Mouse (Mus musculus): Measurements from ENCODE around the gene Tenm2. TPM values are rescaled to one million over a fixed set of nuclear protein-coding genes. Genes with fewer than 3 reads are reported as not detected.

Tenm2 gene
- polyA plus RNA-seq, 1 experiment from 2014 or later = 0.06 TPM

DNA sequence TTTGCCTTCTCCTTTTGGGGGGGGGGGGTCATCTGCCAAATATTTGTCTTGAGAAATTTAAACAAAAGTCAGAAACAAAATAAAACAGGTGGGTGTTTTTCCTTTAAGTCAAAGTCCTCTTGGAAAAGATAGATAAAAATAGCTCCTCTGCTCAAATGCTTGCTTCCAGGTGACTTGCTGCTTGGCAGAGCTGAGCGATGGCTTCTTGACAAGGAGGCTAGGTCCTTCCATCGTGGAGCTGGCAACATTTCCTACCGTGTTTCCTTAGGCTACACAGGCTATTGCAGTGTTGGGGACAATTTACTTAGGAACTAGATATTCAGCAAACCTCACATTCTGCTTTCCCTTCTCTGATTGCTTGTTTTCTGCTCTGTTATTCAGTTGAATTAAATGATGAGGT is 342.7 kb downstream of the Tenm2 start:
- no peak for TF ChIP-seq CTCF (IDR thresholded peaks at IDR 0.05)
- ATAC-seq (no peak), DNase-seq (ENCODE audit: low read depth, low spot score) (no peak)
- ChIA-PET CTCF (no interaction called here), POLR2A (interaction anchor here (0.7 kb wide), 1 partner anchor 831 kb away, joined by 4 read pairs; no protein-coding TSS in a partner anchor)
- no peaks in the 10 kb centered on the region for H3K27me3 ChIP-seq
- in situ Hi-C loops (cut with MboI; ENCODE audit: low pct_unique_long_range_greater_than_20kb) = no loop called here

DNA sequence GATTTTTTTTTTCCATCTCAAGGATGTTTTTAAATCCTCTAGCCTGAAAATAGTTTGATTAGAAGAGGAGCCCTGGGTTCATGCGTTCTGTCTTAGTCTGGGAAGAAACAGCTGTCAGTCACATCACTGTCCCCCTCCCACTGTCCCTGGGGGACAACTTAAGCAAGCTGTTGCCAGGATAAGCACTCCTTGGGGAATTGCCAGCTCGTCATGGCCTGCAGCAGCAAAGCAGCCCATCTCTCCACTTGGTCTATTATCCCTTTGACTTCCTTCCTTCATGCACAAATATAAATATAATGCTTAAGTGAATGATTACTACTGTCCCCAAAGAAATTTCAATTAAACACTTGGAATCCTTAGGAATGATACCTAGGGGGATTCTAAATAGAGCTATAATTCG is 344.7 kb downstream of the Tenm2 start:
- ATAC-seq (no peak), DNase-seq (ENCODE audit: low read depth, low spot score) (no peak)
- H3K27me3 ChIP-seq = peaks cover 9% of the 10 kb centered on the region
- in situ Hi-C loops (cut with MboI; ENCODE audit: low pct_unique_long_range_greater_than_20kb) = no loop called here
- POLR2A ChIA-PET = no interaction called here
- no peak for TF ChIP-seq CTCF (IDR thresholded peaks at IDR 0.05)
- CTCF ChIA-PET = no interaction called here

DNA sequence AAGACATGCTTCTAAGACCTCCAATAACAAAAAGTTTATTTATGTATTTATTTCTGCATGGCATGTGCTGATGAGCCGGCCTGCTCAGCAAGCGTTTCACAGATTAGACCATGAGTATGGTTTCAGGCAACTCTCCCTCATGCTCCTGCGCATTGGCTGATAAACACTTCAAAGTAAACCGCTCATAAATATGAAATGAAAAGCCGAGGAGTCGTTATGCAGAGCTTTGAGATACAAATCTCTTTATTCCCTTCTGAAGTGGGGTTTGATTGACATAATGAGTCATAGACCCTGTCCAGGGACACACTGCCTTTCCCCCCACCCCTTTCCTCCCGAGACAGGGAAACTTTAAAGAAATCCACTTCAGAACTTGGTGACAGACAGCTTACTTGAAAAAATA is 348.3 kb downstream of the Tenm2 start:
- TF ChIP-seq CTCF (IDR thresholded peaks at IDR 0.05) = no peak
- CTCF ChIA-PET = interaction anchor here (1.0 kb wide), 1 partner anchor 9 kb away, joined by 3 read pairs; no protein-coding TSS in a partner anchor
- ATAC-seq (no peak), DNase-seq (ENCODE audit: low read depth, low spot score) (no peak)
- POLR2A ChIA-PET = no interaction called here
- peaks cover 9% of the 10 kb centered on the region for H3K27me3 ChIP-seq
- in situ Hi-C loops (cut with MboI; ENCODE audit: low pct_unique_long_range_greater_than_20kb) = no loop called here

DNA sequence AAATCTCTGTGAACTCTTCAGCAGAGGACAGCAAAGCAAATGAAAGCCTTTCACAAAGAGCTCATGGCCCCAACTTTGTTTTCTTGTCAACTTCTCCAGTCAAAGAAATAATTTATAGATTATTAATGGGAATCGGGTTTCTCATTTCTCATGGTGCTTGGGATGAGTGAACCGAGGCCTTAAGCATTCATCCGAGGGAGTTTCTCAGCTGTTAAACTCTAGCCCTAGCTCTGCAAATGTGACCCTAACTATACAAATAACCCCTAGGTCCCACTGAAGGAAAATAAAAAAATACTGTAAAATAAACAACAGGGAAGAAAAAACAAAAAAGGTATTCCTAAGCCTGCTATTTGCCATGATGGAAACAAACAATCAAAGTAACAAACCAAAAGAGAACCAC is 349.6 kb downstream of the Tenm2 start:
- in situ Hi-C loops (cut with MboI; ENCODE audit: low pct_unique_long_range_greater_than_20kb) = no loop called here
- no peak for TF ChIP-seq CTCF (IDR thresholded peaks at IDR 0.05)
- ATAC-seq = no peak
- POLR2A ChIA-PET = no interaction called here
- CTCF ChIA-PET = no interaction called here
- no peak for DNase-seq (ENCODE audit: low read depth, low spot score)
- peaks cover 9% of the 10 kb centered on the region for H3K27me3 ChIP-seq

DNA sequence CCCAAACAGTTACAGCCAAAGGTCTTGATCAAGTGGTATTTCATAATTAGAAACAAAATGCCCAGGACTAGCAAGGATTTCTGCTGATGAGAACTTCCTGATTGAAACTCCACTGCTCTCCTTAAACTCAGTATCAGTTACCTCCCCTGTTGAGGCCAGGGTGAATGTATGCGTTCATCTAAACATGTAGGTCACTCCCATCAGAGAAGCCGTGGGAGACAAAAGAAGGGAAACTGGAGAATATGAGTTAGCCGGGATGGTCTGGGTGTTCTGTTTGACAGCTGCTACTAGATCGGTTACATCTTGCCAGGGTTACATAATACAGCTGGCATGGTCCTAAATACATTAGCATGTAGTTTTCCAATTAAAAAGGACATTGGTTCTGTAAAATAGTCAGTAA is 362.8 kb downstream of the Tenm2 start:
- no peak for TF ChIP-seq CTCF (IDR thresholded peaks at IDR 0.05)
- ATAC-seq (no peak), DNase-seq (ENCODE audit: low read depth, low spot score) (no peak)
- ChIA-PET POLR2A (no interaction called here), CTCF (interaction anchor here (0.9 kb wide), 1 partner anchor 668 kb away, joined by 3 read pairs; no protein-coding TSS in a partner anchor)
- no peaks in the 10 kb centered on the region for H3K27me3 ChIP-seq
- in situ Hi-C loops (cut with MboI; ENCODE audit: low pct_unique_long_range_greater_than_20kb) = no loop called here

DNA sequence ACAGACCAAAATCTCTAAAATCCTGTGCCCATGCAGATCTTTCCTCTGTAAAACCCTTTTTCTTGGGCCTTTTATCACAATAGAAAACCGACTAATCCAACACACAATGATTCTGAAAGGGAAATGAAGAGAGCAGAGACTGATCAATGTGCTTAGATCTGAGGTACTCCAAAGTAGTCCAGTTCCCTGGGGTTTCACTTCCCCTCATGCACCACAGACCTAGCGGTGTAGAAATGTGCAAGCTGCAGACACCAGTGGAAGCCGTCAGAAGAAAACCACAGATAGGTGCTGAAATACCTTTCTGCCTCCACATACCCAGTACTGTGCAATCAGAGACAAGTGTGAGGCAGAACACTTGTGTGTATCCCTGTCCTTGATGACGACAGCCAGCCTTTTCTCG is 365.2 kb downstream of the Tenm2 start:
- in situ Hi-C loops (cut with MboI; ENCODE audit: low pct_unique_long_range_greater_than_20kb) = no loop called here
- ChIA-PET CTCF (no interaction called here), POLR2A (no interaction called here)
- TF ChIP-seq CTCF (IDR thresholded peaks at IDR 0.05) = no peak
- no peak for DNase-seq (ENCODE audit: low read depth, low spot score)
- no peaks in the 10 kb centered on the region for H3K27me3 ChIP-seq
- no peak for ATAC-seq

DNA sequence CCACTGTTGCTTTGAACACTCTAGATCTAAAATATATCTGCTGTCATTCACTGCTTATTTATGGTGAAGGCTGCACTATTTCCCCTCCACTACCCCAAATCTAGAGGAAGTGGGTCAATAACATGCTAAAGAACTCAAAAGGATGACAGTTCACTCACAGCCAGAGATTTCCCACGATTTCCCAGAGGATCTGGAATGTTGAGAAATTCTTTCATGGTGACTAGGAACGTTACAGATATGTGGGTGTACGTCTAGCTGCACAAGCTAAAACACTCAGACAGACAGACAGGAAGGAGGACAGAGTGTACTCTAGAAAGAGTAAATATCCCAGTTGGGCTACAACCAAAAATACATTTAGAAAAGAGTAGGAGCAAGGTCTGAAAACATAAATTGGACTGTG is 384.1 kb downstream of the Tenm2 start:
- POLR2A ChIA-PET = no interaction called here
- ATAC-seq = no peak
- no peak for TF ChIP-seq CTCF (IDR thresholded peaks at IDR 0.05)
- DNase-seq (ENCODE audit: low read depth, low spot score) = no peak
- H3K27me3 ChIP-seq = peaks cover 5% of the 10 kb centered on the region
- in situ Hi-C loops (cut with MboI; ENCODE audit: low pct_unique_long_range_greater_than_20kb) = no loop called here
- CTCF ChIA-PET = no interaction called here

DNA sequence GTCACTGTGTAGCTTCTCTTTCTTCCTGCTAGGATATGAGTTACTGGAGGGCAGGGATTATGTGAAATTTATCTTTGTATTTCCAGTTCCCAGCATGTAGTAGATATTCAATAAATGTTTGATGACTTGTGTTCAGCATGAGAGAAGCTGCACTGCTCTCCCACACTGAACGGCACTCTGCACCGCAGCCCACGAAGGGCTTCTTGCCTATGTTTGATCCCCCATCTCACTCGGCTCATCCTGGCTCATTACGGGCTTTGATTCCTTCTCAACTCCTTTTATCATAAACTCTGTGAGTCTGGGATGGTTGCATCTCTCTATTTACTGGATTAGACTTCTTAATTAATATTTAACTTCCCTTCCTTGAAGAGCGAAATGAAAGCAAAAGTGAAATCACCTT is 388.3 kb downstream of the Tenm2 start:
- in situ Hi-C loops (cut with MboI; ENCODE audit: low pct_unique_long_range_greater_than_20kb) = no loop called here
- peaks cover 5% of the 10 kb centered on the region for H3K27me3 ChIP-seq
- no peak for ATAC-seq
- CTCF ChIA-PET = no interaction called here
- TF ChIP-seq CTCF (IDR thresholded peaks at IDR 0.05) = no peak
- no peak for DNase-seq (ENCODE audit: low read depth, low spot score)
- POLR2A ChIA-PET = no interaction called here

DNA sequence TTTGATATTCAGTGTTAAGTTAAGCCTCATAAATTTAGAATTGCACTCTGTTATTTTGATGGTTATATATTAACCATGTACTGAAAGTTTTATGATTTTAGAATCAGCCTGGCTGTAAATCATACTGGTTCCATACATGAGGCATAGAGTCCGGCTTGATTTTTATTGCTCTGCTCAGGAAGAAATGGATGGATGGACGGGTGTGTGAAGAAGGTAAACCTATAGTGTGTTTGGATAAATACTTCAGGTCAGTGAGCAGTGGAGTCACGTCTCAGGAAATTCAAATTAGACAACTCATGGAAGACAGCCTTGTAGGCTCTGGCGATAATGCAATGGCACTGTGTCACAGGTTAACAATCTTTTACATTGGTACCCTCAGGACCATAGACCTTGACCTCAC is 402.9 kb downstream of the Tenm2 start:
- DNase-seq (ENCODE audit: low read depth, low spot score) (no peak), ATAC-seq (no peak)
- ChIA-PET CTCF (no interaction called here), POLR2A (no interaction called here)
- in situ Hi-C loops (cut with MboI; ENCODE audit: low pct_unique_long_range_greater_than_20kb) = no loop called here
- H3K27me3 ChIP-seq = peaks cover 11% of the 10 kb centered on the region
- TF ChIP-seq CTCF (IDR thresholded peaks at IDR 0.05) = no peak

DNA sequence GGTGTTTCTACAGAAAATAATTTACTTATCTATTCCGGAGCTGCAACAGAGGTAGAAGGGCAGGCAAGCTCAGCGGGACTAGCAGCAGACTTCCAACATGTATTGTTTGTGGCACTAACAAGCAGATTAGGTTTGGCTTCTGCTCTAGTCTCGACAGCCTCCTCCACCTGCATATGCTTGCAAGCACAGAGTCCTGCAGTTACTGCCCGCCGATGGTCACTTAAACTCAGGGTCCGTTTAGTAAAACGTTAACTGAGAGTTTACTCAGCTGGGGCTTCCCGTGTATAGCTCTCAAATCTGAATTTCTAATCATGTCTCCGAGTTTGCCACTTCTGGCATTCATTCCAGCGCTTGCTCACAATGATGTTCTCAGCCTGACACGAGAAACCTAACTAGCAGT is 404.3 kb downstream of the Tenm2 start:
- ATAC-seq = no peak
- CTCF ChIA-PET = no interaction called here
- in situ Hi-C loops (cut with MboI; ENCODE audit: low pct_unique_long_range_greater_than_20kb) = no loop called here
- no peak for TF ChIP-seq CTCF (IDR thresholded peaks at IDR 0.05)
- POLR2A ChIA-PET = no interaction called here
- H3K27me3 ChIP-seq = peaks cover 11% of the 10 kb centered on the region
- no peak for DNase-seq (ENCODE audit: low read depth, low spot score)

DNA sequence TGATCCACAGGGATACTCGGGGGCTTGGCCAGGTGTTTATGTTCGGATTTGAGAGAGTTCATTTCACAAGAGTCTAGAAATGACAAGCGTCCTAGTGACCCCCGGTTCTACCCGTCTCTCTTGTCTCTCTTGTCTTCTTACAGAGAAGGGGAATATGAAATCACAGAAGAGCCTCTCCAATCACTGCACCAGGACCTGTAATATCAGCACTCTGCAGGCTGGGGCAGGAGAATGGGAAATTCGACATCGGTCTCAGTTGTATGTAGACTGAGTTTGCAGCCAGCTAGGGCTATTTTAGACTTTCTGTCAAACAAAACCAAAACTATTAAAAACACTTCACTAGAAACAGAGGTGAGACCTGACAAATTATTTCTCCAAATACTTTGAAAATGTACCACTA is 411.1 kb downstream of the Tenm2 start:
- CTCF ChIA-PET = no interaction called here
- POLR2A ChIA-PET = no interaction called here
- in situ Hi-C loops (cut with MboI; ENCODE audit: low pct_unique_long_range_greater_than_20kb) = no loop called here
- TF ChIP-seq CTCF (IDR thresholded peaks at IDR 0.05) = no peak
- ATAC-seq (no peak), DNase-seq (ENCODE audit: low read depth, low spot score) (no peak)
- peaks cover 17% of the 10 kb centered on the region for H3K27me3 ChIP-seq

DNA sequence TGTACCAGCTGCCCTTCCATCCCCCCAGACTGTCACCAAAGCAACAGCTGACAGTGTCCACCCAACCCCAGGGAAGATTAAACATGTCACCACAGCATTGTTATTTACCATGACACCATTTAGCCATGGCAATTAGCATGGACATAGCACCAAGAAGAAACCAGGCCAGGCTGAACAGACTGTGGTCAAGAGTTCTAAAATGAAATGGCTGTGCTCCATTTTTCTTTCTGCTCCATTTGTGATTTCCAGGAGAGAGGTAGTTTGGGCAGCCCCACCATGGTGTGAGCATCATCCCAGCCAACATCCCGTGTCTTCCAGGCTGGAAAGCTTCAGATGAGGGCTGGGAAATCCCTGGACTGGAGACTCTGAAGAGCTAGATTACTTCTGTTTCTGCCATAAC is 431.1 kb downstream of the Tenm2 start:
- no peak for TF ChIP-seq CTCF (IDR thresholded peaks at IDR 0.05)
- ATAC-seq (no peak), DNase-seq (ENCODE audit: low read depth, low spot score) (no peak)
- in situ Hi-C loops (cut with MboI; ENCODE audit: low pct_unique_long_range_greater_than_20kb) = no loop called here
- peaks cover 21% of the 10 kb centered on the region for H3K27me3 ChIP-seq
- ChIA-PET POLR2A (no interaction called here), CTCF (no interaction called here)

Data from Patski (cell line).